Mouse (Mus musculus) layer of hippocampus, adult 18-20 months (tissue): ENCODE measurements around the gene Dido1. TPM values are rescaled to one million over a fixed set of nuclear protein-coding genes. Genes with fewer than 3 reads are reported as not detected.

Source experiments
- DNase-seq, 2 experiments: peaks; one replicate each; pipeline ENCODE4 v3.0.0; 2022; ENCODE audit warnings: low spot score in 2 of 2
- long read RNA-seq: library from polyadenylated mRNA; stranded (forward); transcript quantifications from one replicate; pipeline ENCODE4 v2.0.0, GENCODE M21; 2021
- total RNA-seq, 2 experiments: library from RNA; stranded (reverse); gene quantifications; 2 replicates each; pipeline ENCODE4 v1.2.3; 2021

Dido1 gene
- 10 to 100 TPM; 53.2 to 54.6 TPM for total RNA-seq
- long read RNA-seq, full-length matches to known transcripts: 9 of 38 reads
- long read RNA-seq, partial matches to known transcripts: 24 of 38 reads
- long read RNA-seq, other reads (novel, unspliced or antisense): 5 of 38 reads

- peak; percentile 96 to 97 for DNase-seq
Observed at GRCm38 (mm10) chr2:180709923-180710272, at the start of gene Dido1, which contains the start of gene Gid8. TSS of gene Dido1 (minus strand) at chr2:180709999. TSS of gene Gid8 (plus strand) at chr2:180710117.

GRCm38 (mm10) chr2:180758513-180759263 lies 48.9 kb upstream of the Dido1 start:
- DNase-seq: no peak

GRCm38 (mm10) chr2:180756786-180757185 lies 47.0 kb upstream of the Dido1 start:
- no peak for DNase-seq

- DNase-seq: no peak
Observed at GRCm38 (mm10) chr2:180755896-180756295, 46.1 kb upstream of the Dido1 start.

- DNase-seq: no peak
Observed at GRCm38 (mm10) chr2:180754976-180755688, 45.3 kb upstream of the Dido1 start.

GRCm38 (mm10) chr2:180748904-180749303 lies 39.1 kb upstream of the Dido1 start:
- no peak for DNase-seq

GRCm38 (mm10) chr2:180746569-180747192 lies 36.9 kb upstream of the Dido1 start:
- no peak for DNase-seq

- DNase-seq: peak; percentile 75 to 92
Observed at GRCm38 (mm10) chr2:180745248-180745927, 35.6 kb upstream of the Dido1 start.

GRCm38 (mm10) chr2:180743321-180743720 lies 33.5 kb upstream of the Dido1 start:
- DNase-seq: no peak

- DNase-seq: no peak
Observed at GRCm38 (mm10) chr2:180742820-180743219, 33.0 kb upstream of the Dido1 start.

- no peak for DNase-seq
Observed at GRCm38 (mm10) chr2:180741421-180741820, 31.6 kb upstream of the Dido1 start.

GRCm38 (mm10) chr2:180740349-180740748 lies 30.6 kb upstream of the Dido1 start:
- no peak for DNase-seq

GRCm38 (mm10) chr2:180737984-180738383 lies 28.2 kb upstream of the Dido1 start:
- DNase-seq: no peak

GRCm38 (mm10) chr2:180735232-180735631 lies 25.4 kb upstream of the Dido1 start:
- DNase-seq: no peak

- no peak for DNase-seq
Observed at GRCm38 (mm10) chr2:180731984-180732383, 22.2 kb upstream of the Dido1 start.

GRCm38 (mm10) chr2:180731036-180731435 lies 21.2 kb upstream of the Dido1 start:
- DNase-seq: no peak

GRCm38 (mm10) chr2:180727613-180728021 lies 17.8 kb upstream of the Dido1 start:
- no peak for DNase-seq

- no peak for DNase-seq
Observed at GRCm38 (mm10) chr2:180726658-180727442, 17.1 kb upstream of the Dido1 start.

- no peak for DNase-seq
Observed at GRCm38 (mm10) chr2:180725856-180726629, 16.2 kb upstream of the Dido1 start.

- no peak for DNase-seq
Observed at GRCm38 (mm10) chr2:180725414-180725778, 15.6 kb upstream of the Dido1 start.
